Mouse (Mus musculus): ENCODE results near the gene Supt3.
A peak's percentile ranks its signal among the peaks of the same experiment; 100 is the strongest.

The Supt3 gene

DNA sequence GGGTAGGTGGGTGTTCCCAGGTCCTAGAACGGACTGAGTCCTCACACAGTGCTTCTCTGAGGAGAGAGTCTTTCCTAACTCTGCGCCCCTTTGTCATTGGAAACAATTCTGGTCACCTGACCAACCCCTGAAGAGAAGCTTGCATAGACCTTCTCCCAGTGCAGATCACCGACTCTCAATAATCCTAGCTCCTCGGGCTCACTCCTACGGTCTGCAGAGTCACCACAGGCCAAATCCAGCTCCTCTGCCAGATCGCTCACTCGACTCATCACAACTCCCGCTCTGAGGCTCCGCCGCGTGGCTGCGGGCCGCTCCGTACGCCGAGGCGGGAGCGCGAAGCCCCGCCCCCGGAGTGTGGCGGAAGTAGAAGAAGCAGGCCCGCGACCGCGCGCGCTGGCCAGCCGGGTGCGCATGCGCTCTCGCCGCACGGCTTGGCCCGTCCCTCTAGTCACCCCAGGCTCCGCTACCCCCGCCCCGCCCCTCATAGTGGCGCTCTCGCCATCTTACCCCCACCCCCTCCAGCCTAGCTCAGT lies at the start of gene Supt3:
Gene Supt3 (plus strand): TSS at position 415 of the 533 bp plus-strand sequence.
- DNase-seq (ENCODE audit: low spot score in 2 of 2): peak; percentile 94 to 96

DNA sequence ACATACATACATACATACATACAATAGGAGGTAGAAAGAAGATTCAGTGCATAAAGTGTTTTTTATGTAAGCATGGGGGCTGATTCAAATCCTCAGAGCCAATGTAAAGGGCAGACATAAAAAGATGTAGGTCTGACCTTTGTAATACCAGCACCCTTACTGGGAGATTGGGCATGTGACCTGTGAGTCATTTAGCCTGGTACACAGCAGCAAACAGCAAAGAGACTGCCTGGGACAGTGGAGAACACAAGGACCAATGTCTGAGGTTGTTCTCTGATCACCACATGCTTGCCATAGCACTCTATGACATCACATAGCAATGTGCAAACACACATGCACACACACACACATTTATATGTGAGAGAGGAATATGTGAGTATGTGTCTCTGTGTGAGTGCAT lies 49.3 kb upstream of the Supt3 start:
- no peak for DNase-seq (ENCODE audit: low spot score in 2 of 2)

DNA sequence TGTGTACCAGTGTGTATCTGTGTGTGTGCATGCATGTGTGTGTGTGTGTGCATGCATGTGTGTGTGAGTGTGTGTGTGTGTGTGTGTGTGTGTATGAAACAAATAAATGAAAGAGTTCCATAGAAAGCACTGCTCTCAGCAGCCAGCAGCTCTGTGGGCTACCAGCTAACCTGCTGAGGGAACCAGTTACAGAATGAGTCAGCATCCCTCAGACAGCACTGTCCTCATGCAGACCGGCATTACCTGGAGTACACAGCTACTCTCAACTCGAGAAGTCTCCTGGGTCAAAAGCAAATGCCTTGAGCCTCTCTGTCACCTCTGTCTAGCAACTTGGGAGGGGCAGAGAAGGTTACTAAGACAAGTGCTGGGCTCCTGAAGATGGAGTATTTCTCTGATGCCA lies 48.5 kb upstream of the Supt3 start:
- no peak for DNase-seq (ENCODE audit: low spot score in 2 of 2)

DNA sequence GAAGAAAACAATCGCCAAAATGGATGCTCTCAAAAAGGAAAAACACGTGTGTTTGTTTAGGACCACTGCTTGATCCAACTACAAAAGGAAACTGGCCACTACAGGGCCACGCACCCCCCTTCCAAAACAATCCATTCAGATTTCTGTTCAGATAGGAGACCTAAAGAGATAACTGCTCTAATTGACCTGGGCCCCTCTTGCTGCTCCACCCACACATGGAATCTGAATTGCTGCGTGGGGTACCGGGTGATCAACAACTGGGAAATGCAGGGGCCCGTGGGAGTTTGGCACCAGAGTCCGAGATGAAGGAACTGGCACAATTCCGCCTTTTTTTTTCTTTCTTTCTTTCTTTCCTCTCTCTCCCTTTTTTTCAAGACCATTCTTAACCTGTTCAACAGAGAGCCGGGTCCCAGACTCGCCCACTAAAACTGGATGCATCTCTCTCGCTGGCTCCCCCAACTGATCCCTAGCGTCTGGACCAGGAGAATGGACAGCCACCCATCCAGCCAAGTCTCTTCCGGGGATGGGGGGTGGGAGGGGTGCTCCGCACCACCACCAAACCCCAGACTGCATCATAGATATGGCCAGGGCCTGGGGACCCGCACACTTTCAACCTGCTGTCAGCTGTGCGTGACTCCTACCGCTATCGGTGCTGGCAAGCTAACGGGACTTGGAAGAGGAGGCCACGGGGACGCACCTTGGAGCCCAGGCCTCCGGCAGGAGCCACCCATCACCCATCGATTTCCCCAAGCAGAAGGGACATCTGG lies 43.2 kb upstream of the Supt3 start:
- no peak for DNase-seq (ENCODE audit: low spot score in 2 of 2)

- peak; percentile 43 to 51 for DNase-seq (ENCODE audit: low spot score in 2 of 2)
Observed at GRCm38 (mm10) chr17:44734501-44735222, 42.3 kb upstream of the Supt3 start.

GRCm38 (mm10) chr17:44735223-44735990 lies 41.5 kb upstream of the Supt3 start:
- peak in 1 of 2 experiments; percentile 60 for DNase-seq (ENCODE audit: low spot score in 2 of 2)

GRCm38 (mm10) chr17:44735991-44736561 lies 40.9 kb upstream of the Supt3 start:
- peak; percentile 56 to 66 for DNase-seq (ENCODE audit: low spot score in 2 of 2)

- peak; percentile 43 to 50 for DNase-seq (ENCODE audit: low spot score in 2 of 2)
Observed at GRCm38 (mm10) chr17:44737275-44738120, 39.5 kb upstream of the Supt3 start.

DNA sequence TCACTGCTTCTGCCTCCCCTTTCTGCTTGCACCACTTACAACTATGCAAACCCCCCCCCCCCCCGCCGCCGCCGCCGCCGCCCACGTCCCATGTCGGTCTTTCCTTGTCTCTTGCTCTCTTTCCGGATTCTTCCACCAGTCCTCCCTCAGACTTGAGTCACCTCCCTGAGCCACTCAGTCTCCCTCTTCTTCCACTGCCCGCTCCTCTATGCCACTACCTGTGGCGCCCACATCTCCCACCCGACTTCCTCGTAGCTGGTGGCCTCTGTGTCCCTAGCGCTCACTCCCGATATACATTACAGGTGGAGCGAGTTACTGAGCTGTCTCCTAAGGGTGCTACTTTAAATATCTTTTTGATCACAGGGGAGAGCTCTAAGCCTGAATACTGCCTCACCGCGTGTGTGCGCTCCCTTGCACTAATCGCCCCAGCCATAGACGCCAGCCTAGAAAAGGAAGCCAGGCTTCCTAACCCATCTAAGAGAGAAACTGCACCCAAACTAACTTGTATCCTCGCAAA lies 38.8 kb upstream of the Supt3 start:
- peak; percentile 24 to 46 for DNase-seq (ENCODE audit: low spot score in 2 of 2)

DNA sequence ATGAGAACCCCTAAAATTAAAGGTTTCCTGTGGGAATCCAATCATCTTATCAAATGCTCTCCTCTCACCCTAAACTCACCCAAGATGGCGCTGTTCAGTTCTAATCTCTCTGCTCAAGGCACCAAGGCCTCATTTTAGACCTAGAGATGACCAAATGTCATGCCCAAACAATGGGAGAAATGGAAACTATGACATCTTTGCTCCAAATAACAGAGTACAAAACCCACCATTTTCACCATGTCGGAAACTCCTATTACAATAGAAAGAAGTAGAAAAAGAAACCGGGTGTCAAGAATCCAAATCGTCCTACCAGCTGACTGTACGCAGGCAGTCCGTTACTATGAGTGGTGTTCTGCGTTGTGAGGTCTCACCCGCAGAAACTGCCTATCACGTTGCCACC lies 34.7 kb upstream of the Supt3 start:
- DNase-seq (ENCODE audit: low spot score in 2 of 2): no peak

GRCm38 (mm10) chr17:44743780-44744179 lies 33.2 kb upstream of the Supt3 start:
- no peak for DNase-seq (ENCODE audit: low spot score in 2 of 2)

GRCm38 (mm10) chr17:44745378-44745777 lies 31.6 kb upstream of the Supt3 start:
- DNase-seq (ENCODE audit: low spot score in 2 of 2): no peak

- DNase-seq (ENCODE audit: low spot score in 2 of 2): no peak
Observed at GRCm38 (mm10) chr17:44766318-44766717, 10.6 kb upstream of the Supt3 start.

- DNase-seq (ENCODE audit: low spot score in 2 of 2): no peak
Observed at GRCm38 (mm10) chr17:44766975-44767374, 10.0 kb upstream of the Supt3 start.

DNA sequence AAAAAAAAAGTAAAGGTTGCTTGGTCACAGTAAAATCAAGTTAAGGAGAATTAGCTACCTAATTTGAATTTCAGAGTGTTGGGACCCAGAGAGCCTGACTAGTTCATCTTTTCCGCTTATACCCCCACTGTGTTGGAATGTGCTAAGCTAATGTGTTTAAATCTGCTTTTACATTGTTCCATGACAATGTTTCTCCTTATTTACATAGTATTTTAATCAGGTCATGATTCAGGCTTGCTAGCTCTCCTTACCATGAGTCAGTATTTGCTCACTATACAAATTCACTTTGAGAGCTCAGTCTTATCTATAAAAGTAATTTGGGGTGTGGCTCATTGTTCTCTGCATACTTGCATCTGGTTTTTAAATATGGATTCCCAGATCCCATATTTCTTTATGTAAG lies 9.6 kb upstream of the Supt3 start:
- DNase-seq (ENCODE audit: low spot score in 2 of 2): no peak

GRCm38 (mm10) chr17:44768522-44768921 lies 8.4 kb upstream of the Supt3 start:
- DNase-seq (ENCODE audit: low spot score in 2 of 2): no peak

- DNase-seq (ENCODE audit: low spot score in 2 of 2): no peak
Observed at GRCm38 (mm10) chr17:44770871-44771270, 6.1 kb upstream of the Supt3 start.

- DNase-seq (ENCODE audit: low spot score in 2 of 2): no peak
Observed at GRCm38 (mm10) chr17:44772576-44772975, 4.4 kb upstream of the Supt3 start.

DNA sequence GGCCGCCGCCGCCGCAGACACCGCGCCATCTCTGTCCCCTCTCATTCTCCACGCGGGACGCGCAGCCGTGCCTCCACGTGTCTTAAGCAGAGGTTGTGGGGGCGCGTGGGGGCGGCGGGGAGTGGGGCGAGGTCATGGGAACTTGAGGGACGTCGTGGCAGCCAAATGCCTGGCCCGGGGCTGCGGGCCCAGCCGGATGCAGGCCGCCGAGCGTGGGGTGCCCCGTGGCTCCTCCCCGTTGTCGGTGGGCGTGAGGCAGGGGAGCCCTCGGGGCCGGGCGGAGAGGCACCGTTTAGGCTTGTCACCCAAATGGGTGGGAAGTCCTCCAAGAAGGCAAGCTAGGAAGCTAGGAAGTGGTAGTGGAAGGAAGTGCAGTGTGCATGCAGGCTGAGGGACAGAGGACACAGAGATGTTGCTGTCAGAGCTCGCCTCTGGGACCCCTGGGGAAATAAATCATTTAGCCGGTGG lies 419 bp downstream of the Supt3 start:
- DNase-seq (ENCODE audit: low spot score in 2 of 2): peak; percentile 75

DNA sequence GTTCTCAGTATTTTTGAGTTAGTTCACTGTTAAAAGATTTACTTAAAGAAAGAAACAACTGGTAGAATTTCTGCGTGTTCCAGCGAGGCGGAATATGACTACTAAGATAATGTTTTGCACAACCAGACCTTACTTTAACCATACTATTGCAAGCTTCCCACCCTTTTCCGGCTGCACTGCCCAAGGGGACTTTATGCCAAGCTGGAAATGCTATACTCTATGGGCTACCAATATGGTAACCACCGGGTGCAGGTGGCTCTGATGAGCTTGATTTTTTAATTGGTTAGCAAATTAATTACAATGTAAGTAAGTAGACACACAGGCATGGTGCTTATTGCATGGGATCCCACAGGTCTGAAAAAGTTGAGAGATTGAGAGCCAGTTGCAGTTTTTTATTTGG lies 1.2 kb downstream of the Supt3 start:
- no peak for DNase-seq (ENCODE audit: low spot score in 2 of 2)
